Mouse (Mus musculus) retina, postnatal 1 day (tissue): ENCODE results near the gene Abtb1.
A peak's percentile ranks its signal among the peaks of the same experiment; 100 is the strongest.

Experiments used
- DNase-seq: peaks from one replicate; pipeline ENCODE4 v3.0.0-alpha.2; 2012

The Abtb1 gene

GRCm38 (mm10) chr6:88850034-88850433 lies 8.2 kb upstream of the Abtb1 start:
- DNase-seq = no peak

GRCm38 (mm10) chr6:88849270-88849669 lies 7.5 kb upstream of the Abtb1 start:
- DNase-seq = no peak

- no peak for DNase-seq
Observed at GRCm38 (mm10) chr6:88847571-88847970, 5.8 kb upstream of the Abtb1 start.

GRCm38 (mm10) chr6:88844901-88845565 lies 3.2 kb upstream of the Abtb1 start:
- no peak for DNase-seq

- no peak for DNase-seq
Observed at GRCm38 (mm10) chr6:88843781-88844725, 2.3 kb upstream of the Abtb1 start.

- DNase-seq = no peak
Observed at GRCm38 (mm10) chr6:88843241-88843640, 1.5 kb upstream of the Abtb1 start.

GRCm38 (mm10) chr6:88842731-88843151 lies 957 bp upstream of the Abtb1 start:
- DNase-seq = no peak

GRCm38 (mm10) chr6:88841514-88841780 lies 337 bp downstream of the Abtb1 start:
- DNase-seq = no peak

- DNase-seq = no peak
Observed at GRCm38 (mm10) chr6:88840791-88841513, 832 bp downstream of the Abtb1 start.

GRCm38 (mm10) chr6:88840211-88840610 lies 1.6 kb downstream of the Abtb1 start:
- DNase-seq = no peak

- no peak for DNase-seq
Observed at GRCm38 (mm10) chr6:88839135-88839970, 2.4 kb downstream of the Abtb1 start.

- no peak for DNase-seq
Observed at GRCm38 (mm10) chr6:88838613-88839012, 3.2 kb downstream of the Abtb1 start.

- no peak for DNase-seq
Observed at GRCm38 (mm10) chr6:88837999-88838398, 3.8 kb downstream of the Abtb1 start.

GRCm38 (mm10) chr6:88836178-88836819 lies 5.5 kb downstream of the Abtb1 start:
- no peak for DNase-seq

GRCm38 (mm10) chr6:88835047-88835446 lies 6.7 kb downstream of the Abtb1 start:
- no peak for DNase-seq

GRCm38 (mm10) chr6:88833340-88834140 lies 8.2 kb downstream of the Abtb1 start:
- no peak for DNase-seq

- peak; percentile 39 for DNase-seq
Observed at GRCm38 (mm10) chr6:88832663-88833062, 9.1 kb downstream of the Abtb1 start.

- DNase-seq = peak; percentile 90
Observed at GRCm38 (mm10) chr6:88831456-88831855, 10.3 kb downstream of the Abtb1 start.

- no peak for DNase-seq
Observed at GRCm38 (mm10) chr6:88830112-88830702, 11.6 kb downstream of the Abtb1 start.

GRCm38 (mm10) chr6:88829579-88829978 lies 12.2 kb downstream of the Abtb1 start:
- DNase-seq = no peak
